Mouse (Mus musculus) hindbrain, embryonic 14.5 days (tissue): ENCODE measurements at regions not wholly inside any gene's neighbourhood (a gene's known extent, or its start where the extent isn't known, plus 50 kb on each side); places are given as distances from the start of the nearest gene placed in this dataset.

Source experiments
- ATAC-seq: fragments of 200-750 bp; cut with Nextera tagmentation; 2 replicates; pipeline ENCODE4 v1.8.0; 2017; ENCODE audit warnings: moderate number of reproducible peaks, mild to moderate bottlenecking, moderate TSS enrichment, moderate library complexity; ENCODE audit not compliant: low FRiP score
- DNase-seq: peaks from one replicate; pipeline ENCODE4 v3.0.0-alpha.2; 2015; ENCODE audit warnings: low spot score
- H3K27ac ChIP-seq: fragments of 300-500 bp; sonication (generic); 2 replicates; pipeline ENCODE4 v1.5.1; 2014; ENCODE audit warnings: mild to moderate bottlenecking, moderate library complexity
- H3K27me3 ChIP-seq: fragments of 300-500 bp; sonication (generic); 2 replicates; pipeline ENCODE4 v1.6.1; 2014; ENCODE audit warnings: mild to moderate bottlenecking, low read length, mixed read lengths; ENCODE audit not compliant: control insufficient read depth, insufficient read depth
- H3K36me3 ChIP-seq: fragments of 300-500 bp; sonication (generic); replicated peaks from 2 replicates; pipeline ENCODE4 v1.6.1; 2014; ENCODE audit not compliant: control insufficient read depth, insufficient read depth
- H3K4me1 ChIP-seq: fragments of 300-500 bp; sonication (generic); replicated peaks from 2 replicates; pipeline ENCODE4 v1.6.1; 2014; ENCODE audit warnings: antibody characterized with exemption, low read length, mixed read lengths; ENCODE audit not compliant: control insufficient read depth, insufficient read depth
- H3K4me2 ChIP-seq: fragments of 300-500 bp; sonication (generic); replicated peaks from 2 replicates; pipeline ENCODE4 v1.6.1; 2014; ENCODE audit warnings: mild to moderate bottlenecking, moderate library complexity
- H3K4me3 ChIP-seq: fragments of 300-500 bp; sonication (generic); replicated peaks from 2 replicates; pipeline ENCODE4 v1.5.1; 2014; ENCODE audit warnings: mild to moderate bottlenecking, low read length
- H3K9ac ChIP-seq: fragments of 300-500 bp; sonication (generic); 2 replicates; pipeline ENCODE4 v1.6.1; 2014
- H3K9me3 ChIP-seq: fragments of 300-500 bp; sonication (generic); 2 replicates; pipeline ENCODE4 v1.6.1; 2016; ENCODE audit warnings: low read length; ENCODE audit not compliant: control insufficient read depth
- WGBS: fragments of 180-500 bp; shearing (Covaris S2); extraction: QIAGEN DNeasy Blood & Tissue Kit; methylation state at CpG from one replicate; pipeline ENCODE4 v1.1.7; 2014; 5-methylcytosine and 5-hydroxymethylcytosine counted together

DNA sequence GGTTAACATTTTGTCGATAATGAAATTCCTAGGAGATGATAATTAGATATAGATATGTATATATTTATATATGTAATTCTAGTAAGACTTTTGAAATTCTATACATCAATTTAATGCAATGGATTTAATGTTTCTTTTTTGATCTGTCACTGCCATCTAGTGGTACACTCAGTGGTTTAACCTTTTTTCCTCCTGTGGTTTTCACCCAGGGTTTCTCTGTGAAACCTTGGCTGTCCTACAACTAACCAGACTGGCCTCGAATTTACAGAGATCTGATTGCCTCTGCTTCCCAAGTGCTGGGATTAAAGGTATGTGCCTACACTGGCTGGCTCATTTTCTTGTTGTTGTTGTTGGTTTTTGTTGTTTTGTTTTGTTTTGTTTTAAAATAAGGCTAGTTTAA, 198.6 kb downstream of the Vgll3 start:
- Histone ChIP-seq H3K9ac (no peak overlapping the region), H3K27ac (no peak overlapping the region), H3K4me3 (no peak overlapping the region), H3K9me3 (no peaks in the 10 kb centered on the region), H3K27me3 (no peaks in the 10 kb centered on the region), H3K36me3 (no peaks in the 10 kb centered on the region), H3K4me2 (no peak overlapping the region), H3K4me1 (no peaks in the 10 kb centered on the region)
- WGBS, result 27% methylated on average over 2 of the region's 2 CpGs
- peak; percentile 79 for DNase-seq
- peak; percentile 57; the same call in 1 of the 2 replicates for ATAC-seq

DNA sequence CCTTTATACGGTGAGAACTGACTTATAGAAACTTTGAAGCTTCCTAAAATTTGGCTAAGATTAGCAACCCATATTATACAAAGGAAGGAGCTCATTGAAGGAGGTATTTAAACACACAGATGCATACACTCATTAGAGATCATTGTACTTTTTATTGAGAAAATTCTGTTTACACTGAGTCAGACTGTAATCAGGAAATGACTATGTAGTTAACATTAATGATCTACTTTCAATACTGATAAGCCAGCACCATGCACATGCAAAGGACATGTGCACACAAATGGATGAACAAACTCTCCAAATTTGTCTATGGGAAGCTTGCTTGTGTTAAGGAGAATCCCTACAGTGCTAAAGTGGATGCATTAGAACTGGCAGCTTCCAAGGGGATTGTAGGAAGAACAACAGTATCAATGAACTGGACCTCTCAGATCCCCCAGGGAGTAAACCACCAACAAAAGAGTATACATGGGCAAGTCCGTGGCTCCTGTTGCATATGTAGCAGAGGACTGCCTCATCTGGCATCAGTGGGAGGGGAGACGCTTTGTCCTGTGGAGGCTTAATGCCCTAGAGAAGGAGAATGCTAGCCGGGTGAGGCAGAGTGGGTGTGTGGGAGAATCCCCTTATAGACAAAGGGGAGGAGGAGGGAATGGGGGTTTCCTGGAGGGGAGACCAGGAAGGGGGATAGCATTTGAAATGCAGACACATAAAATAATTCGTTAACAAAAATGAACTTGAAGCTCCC, 200.0 kb downstream of the Vgll3 start:
- Histone ChIP-seq H3K27ac (no peak overlapping the region), H3K27me3 (no peaks in the 10 kb centered on the region), H3K9me3 (no peaks in the 10 kb centered on the region), H3K36me3 (no peaks in the 10 kb centered on the region), H3K9ac (no peak overlapping the region), H3K4me1 (no peaks in the 10 kb centered on the region), H3K4me3 (no peak overlapping the region), H3K4me2 (no peak overlapping the region)
- DNase-seq (no peak), ATAC-seq (peak; percentile 21; the same call in 1 of the 2 replicates)
- 32% methylated on average over 5 of the region's 5 CpGs for WGBS

DNA sequence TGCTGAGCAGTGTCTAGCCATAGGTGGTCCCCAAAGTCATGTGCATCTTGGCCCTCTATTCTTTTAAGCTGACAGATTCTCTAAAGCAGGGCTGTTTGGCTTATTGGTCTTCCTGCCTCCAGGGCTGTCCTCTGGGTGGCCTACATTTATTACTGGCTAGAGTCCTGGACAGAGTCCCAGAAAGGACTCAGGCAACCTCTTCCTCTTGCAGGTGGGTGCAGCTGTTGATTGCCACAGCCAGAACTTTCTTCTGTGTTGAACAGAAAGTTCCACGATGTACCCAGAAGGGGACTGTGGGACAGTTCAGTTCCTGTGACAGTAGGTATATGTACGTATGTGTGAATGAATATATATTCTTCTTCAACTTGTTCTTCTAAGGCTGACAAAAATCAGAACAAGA, 202.0 kb downstream of the Vgll3 start:
- Histone ChIP-seq H3K27ac (no peak overlapping the region), H3K9ac (no peak overlapping the region), H3K4me2 (no peak overlapping the region), H3K9me3 (no peaks in the 10 kb centered on the region), H3K4me3 (no peak overlapping the region), H3K36me3 (no peaks in the 10 kb centered on the region), H3K4me1 (no peaks in the 10 kb centered on the region), H3K27me3 (no peaks in the 10 kb centered on the region)
- ATAC-seq, result no peak
- DNase-seq, result no peak
- 91% methylated on average over 2 of the region's 2 CpGs for WGBS

DNA sequence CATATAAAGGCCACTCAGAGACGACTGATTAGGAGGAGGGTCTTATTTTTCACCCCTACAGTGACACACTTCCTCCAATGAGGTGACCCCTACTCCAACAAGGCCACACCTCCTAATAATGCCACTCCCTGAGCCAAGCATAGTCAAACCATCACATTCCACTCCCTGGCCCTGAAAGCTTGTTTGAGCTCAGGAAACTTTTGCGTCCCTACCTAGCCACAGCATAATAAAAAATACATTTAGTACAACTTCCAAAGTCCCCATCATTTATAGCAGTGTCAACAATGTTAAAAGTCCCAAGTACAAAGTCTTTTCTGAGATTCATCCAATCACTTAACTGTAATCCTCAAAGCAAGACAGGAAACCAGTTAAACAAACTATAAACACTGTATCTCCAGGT, 208.3 kb downstream of the Vgll3 start:
- DNase-seq (no peak), ATAC-seq (no peak)
- 56% methylated on average over 2 of the region's 2 CpGs for WGBS

More for the DNA sequence above, 208.3 kb downstream of the Vgll3 start:
- Histone ChIP-seq H3K27me3 (no peaks in the 10 kb centered on the region), H3K36me3 (no peaks in the 10 kb centered on the region), H3K9ac (no peak overlapping the region), H3K4me2 (no peak overlapping the region), H3K4me3 (no peak overlapping the region), H3K27ac (no peak overlapping the region), H3K4me1 (no peaks in the 10 kb centered on the region), H3K9me3 (no peaks in the 10 kb centered on the region)
